Mouse (Mus musculus) ES-E14 (cell line): ENCODE measurements around the gene Adcy7.

ENCODE experiments used
- CHD2 ChIP-seq: IDR thresholded peaks from 2 replicates; pipeline ENCODE4 v1.6.1; 2014; ENCODE audit warnings: mild to moderate bottlenecking, low read depth, low read length, inconsistent platforms
- HCFC1 ChIP-seq: IDR thresholded peaks from 2 replicates; pipeline ENCODE4 v1.6.1; 2012; ENCODE audit warnings: low read length, inconsistent platforms, borderline replicate concordance; ENCODE audit not compliant: insufficient read depth
- MAFK ChIP-seq: IDR thresholded peaks from 2 replicates; pipeline ENCODE4 v1.6.1; 2014; ENCODE audit warnings: mild to moderate bottlenecking, low read depth, low read length, inconsistent platforms; ENCODE audit not compliant: insufficient read depth
- ZC3H11A ChIP-seq: IDR thresholded peaks from 2 replicates; pipeline ENCODE4 v1.6.1; 2012; ENCODE audit warnings: low read depth, mild to moderate bottlenecking, inconsistent platforms, low read length, borderline replicate concordance
- ZNF384 ChIP-seq: IDR thresholded peaks from 2 replicates; pipeline ENCODE4 v1.6.1; 2012; ENCODE audit warnings: low read depth, low read length, inconsistent platforms

DNA sequence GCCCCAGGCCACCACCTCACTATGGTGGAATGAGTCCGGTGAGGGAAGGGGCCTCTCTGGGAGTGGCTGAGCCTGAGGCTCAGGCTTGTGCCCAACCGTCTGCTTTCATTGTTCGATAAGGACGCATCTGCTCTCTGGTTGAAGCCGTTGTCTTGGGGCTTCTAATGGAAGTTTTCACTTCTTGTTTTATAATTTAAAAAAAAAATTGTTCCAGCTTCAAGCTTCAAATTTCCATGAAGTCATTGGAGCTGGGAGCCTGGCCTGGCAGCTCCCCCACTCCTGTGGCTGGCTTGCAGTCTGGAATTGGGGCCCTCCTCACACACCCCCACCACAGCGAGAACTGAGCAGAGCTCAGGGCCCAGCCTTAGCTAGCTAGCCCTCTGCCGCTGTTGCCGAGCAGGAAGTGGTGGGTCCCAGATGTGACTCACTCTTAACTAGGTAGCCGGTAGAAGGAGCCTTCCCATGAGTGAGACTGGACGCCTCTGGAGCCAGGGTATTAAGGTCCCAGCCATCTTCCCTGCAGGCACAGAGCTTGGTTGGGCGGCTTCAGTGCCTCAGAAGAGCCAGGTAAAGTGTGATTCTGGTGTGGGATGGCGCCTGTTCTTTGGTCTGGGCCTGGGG is 16.5 kb downstream of the Adcy7 start:
- TF ChIP-seq HCFC1 (no peak), ZC3H11A (no peak), MAFK (no peak), ZNF384 (no peak), CHD2 (no peak)
